Mouse (Mus musculus) ovary, postnatal 10 days (tissue): ENCODE data around the gene Isca2.

Experiments
- DNase-seq: peaks from one replicate; pipeline ENCODE4 v3.0.0; 2022; ENCODE audit warnings: low spot score

The Isca2 gene

GRCm38 (mm10) chr12:84818496-84818895, 45.4 kb downstream of the Isca2 start:
- no peak for DNase-seq

DNA sequence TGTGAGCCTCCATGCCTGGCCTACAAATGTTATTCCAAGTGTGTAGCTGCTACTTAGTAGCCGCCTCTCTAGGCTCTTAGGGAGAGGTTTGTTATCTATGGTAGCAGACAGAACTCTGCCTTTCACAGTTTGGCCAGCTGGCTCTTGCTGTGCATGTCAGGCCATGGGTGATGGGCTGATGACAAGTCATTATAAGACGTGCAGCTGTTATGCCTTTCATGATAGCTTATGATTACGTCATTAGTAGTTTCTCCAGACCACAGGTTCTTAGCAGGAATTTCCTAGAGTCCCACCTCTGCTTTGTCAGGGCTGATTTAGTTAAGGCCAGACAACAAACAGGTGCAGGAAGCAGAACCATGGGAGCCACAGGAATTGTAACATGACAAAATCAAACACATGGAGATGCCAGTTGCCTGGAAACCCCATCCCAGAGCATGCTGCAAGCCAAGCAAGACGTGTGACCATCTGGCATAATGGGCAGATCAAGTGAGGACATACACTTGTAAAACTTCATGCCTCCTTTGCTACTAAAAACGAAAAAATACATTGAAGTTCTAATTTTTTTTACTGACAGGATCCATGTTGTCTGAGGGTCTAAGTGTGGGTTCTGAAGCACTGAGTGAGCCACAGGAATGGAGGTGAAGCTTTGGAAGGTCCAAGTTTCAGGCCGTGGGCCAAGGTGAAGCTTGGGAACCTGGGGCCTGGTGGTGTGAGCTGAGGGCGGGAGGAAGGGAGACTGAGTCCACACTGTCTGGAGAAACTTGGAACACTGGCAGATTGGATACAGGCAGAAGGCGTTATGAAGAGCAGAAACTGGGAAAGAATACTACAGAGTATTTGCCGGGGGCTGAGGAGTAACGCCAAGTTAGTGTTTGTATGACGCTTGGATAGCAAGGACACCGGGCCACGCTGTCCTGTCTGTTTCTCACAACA, 46.5 kb downstream of the Isca2 start:
- no peak for DNase-seq

DNA sequence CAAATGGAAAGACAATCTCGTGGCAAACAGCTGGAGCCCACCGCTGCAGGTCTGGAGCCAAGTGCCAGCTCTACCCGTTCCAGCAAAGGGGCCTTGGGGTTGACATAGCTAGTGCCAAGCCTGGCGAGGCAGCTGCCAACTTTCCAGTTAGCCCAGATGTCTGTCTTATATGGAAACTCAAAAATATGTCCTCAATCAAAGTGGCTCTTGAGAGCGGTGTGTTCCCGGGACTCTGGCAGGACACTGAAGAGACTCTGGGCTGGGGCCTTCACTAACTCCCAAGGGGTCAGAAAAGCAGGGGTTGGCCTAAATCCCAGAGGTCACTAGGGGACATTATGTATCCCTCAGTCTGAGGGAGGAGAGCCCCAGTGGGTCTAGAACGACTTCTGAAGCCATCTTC, 50.5 kb downstream of the Isca2 start:
- DNase-seq: no peak

DNA sequence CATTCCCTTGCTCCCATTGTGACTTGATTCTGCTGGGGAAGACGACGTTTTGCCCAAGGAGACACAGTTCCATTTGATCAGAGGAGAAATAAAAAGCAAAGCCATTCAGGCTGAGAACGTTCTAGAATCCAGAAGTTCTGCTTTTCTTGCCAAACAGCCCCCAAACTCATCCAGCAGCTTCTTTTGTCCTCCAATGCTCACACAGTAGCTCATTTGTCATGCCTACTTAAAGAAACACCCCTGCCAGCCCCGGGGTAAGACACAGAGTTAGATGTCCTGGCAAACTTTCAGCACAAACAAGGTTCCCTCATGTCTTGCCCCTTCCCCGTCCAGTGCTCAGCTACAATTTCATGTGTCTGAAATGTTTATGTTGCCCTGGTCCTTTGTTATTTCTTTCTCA, 51.2 kb downstream of the Isca2 start:
- no peak for DNase-seq
